Mouse (Mus musculus) cerebellum, postnatal 36 days (tissue): Measurements from ENCODE around the gene Tm9sf2.
A peak's percentile ranks its signal among the peaks of the same experiment; 100 is the strongest.
"Not testable (repeated sequence)": the region's sequence is repeated elsewhere in the genome, so short reads cannot be mapped to it uniquely, and the experiment has no call there.

Experiments used
- DNase-seq, 2 experiments: peaks; one replicate each; pipeline ENCODE4 v3.0.0; 2021 to 2022; ENCODE audit warnings: mixed read lengths in 2 of 2

Gene Tm9sf2

DNA sequence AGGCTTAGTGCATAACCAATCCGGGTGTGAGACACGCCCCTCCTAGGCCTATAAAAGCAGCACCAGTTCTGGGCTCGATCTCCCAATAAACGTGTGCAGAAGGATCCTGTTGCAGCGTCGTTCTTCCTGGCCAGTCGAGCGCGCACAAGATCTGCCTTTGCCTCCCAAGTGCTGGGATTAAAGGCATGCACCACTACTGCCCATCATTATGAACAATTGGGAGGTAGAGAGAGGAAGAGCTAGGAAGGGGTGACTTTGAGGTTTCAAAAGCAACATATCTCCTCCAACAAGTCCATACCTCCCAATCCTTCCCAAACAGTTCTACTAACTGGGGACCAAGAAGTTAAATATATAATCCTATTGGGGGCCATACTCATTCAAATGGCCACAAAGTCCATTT lies 4.9 kb upstream of the Tm9sf2 start:
- DNase-seq, result not testable (repeated sequence)

DNA sequence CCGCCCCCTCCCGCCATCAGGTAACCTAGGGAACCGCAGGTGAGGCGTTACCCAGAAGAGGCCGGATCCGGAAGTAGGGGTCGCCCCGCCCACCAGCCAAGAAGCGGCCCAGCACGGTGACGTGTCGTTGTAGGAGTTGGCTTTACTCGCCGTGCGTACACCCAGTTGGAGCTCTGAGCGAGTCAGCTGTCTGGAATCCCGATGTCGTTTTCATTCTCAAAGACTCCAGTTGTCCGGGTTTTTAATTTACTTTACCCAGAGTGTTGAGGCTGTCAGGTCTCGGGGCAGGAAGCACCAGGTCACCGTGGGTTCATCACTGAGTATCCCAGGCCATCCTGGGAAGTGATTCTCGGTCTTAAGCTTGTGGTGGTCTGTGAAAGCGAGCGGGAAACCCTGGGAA lies 2.0 kb upstream of the Tm9sf2 start:
- peak; percentile 92 to 95 for DNase-seq

DNA sequence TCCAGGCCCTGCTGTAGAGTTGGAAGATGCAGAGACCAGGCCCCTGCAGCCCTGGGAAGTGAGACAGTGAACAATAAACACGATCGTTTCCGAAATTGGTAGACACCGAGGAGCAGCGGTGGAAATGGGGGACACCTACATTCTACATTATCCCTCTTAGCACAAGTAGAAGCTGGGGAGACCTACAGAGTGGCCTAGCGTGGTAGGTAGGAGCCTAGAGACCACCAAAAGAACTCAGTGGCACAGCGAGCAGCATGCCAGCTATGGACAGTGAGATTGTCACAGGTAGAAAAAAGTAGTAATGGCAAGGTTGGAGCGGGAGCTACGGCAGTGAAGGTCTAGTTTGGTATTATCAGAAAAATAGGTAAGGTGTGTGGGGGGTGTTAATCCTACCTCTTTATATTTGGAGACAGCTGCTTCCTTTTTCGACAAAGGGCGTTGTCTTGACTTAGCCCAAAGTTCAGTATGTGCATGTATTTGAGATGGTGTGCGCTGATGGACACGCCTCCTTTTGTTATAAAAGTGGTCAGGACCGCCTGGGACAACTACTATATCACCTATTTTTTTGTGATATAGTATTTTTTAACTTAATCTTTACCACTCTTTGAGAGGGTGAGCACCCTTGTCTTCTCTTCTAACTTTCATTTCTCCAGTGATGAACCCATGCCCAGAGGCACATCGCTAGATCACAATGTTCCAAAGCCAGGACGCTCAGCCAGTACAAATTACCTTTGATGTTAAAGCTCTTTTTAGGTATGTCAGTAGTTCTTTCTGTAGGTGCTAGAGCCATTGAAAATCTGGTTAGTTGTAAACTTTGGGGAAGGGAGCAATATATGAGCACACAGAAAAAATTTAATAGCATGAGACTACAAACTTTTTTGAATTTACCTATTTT lies 1.2 kb upstream of the Tm9sf2 start:
- DNase-seq, result no peak

DNA sequence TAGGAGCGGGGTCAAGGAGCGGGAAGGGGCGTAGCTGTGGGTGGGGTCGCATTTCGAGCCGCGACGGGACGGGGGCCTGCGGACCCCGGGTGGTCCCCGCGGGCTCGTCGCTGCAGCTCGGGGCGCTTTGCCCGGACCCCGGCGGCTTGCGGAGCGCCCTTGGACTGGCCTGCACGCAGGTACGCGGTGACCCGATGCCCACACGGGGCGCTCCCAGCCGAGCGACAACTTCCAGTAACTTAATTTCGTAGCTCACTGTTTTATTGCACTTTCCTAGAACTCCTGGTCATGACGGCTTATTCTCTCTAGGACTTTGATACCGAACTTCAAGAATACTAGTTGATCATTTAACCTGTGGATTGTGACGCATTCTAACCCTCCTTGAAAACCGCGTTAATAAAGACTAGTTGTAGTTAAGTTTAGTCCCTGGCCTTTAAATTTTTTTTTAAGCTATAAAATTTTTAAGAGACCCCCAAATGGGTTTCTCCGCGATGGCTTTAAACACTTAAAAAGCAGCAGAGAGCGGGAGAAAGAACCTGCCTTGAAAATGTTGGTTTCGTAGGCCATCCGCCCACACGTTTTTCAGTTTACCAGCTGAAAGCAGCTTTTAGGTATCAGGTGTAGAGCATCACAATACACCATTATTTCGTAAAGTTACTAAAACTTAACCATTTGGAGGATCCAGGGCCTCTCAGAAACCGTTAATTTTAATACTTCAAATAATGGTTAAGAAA lies 810 bp downstream of the Tm9sf2 start:
- DNase-seq, result peak; percentile 29 to 40

DNA sequence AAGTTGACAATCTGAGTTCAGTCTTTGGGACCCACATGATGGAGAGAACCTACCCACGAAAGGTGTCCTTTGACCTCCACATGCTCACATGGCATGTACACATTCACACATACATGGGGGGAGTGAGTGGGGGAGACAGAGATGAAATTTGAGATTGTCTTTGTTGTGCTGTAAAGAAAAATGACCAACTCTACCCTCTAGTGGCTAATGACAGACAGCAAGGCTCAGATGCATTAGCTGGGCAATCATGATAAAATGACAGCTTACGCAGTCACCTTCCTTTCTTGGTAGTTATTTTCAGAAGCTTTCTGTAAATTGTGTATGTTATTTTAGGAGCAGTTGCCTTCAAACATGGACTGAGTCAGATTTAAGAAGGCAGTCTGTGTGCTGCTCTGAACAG lies 4.8 kb downstream of the Tm9sf2 start:
- no peak for DNase-seq

DNA sequence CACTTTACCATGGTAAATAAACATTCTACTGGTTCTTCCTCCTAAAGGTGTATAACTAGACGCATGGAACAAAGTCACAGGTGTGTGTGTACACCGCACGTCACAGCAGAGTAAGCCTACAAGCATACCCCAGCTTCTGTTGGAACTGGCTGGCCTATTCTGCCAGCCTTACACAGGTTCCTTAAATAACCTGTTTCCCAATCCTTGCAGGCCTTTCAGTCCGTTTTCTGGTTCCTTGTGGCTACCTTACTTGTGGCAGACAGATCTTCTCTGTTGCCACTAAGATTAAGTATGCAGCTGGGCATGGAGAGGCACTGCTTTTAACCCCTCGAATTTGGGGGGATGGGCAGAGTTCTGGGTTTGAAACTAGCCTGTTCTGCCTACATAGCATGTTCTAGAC lies 5.5 kb downstream of the Tm9sf2 start:
- no peak for DNase-seq

DNA sequence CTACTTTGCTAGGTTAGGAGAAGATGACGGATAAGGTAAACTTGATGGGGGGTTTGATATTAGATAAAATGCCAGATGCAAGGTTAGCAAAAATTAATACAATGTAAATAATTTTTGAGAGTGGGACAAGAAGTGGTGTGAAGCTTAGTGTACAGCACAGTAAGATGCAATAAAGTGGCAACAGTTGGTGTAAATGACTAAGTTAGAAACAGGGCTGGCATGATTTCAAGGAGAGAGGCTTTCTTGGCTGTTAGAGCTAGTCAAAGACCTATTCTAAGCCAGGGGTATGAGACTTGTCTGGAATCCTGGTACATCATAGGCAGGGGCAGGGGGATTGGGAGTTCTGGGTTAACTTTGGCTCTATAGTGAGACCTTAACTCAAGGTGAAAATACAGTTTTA lies 9.4 kb downstream of the Tm9sf2 start:
- no peak for DNase-seq

DNA sequence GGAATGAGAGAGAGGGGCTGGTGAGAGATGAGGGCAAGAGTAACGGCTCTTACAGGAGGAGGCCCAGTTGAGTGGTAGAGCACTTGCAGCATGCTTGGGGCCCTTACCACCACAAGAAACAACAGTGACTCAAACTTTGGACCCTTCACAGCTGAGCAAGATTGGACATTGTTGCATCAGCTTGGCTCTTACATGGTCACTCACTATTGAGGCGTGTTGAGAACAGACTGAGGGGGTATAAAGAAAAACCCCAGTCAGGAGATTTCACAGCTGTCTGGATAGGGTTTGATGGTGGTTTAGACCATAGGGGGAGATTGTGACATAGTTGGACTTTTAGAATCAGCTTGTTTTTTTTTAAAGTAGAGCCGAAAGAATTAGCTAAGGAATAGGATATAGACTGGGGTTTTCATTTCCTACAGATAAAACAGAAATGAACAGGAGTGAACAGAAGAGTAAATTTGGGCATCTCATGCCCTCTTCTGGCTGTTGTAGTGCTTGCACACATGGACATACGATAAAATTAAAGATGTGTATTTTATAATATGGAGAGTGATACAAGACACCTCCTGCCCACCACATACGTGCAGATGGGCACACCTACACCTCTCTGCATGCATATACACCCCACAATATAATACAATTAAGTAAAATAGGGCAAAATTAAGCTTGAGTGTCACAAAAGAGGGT lies 23.4 kb downstream of the Tm9sf2 start:
- no peak for DNase-seq

DNA sequence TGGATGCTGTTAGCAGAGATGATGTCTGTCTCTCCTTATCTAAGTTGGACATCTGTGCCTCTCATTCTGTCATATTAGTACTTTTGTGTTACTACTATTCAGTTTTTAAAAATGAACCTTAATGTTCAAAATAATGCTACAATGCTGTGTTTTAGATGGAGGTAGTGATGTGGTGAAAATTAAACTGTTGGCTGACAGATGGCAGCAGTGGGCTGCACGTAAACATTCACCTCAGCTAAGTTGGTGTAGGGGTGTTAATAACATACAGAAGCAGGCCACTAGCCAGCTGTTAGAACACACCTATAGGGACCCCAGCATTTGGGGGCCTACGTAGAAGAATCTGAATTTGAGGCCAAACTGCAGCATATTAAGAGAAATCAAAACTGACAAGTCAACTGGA lies 24.8 kb downstream of the Tm9sf2 start:
- no peak for DNase-seq

DNA sequence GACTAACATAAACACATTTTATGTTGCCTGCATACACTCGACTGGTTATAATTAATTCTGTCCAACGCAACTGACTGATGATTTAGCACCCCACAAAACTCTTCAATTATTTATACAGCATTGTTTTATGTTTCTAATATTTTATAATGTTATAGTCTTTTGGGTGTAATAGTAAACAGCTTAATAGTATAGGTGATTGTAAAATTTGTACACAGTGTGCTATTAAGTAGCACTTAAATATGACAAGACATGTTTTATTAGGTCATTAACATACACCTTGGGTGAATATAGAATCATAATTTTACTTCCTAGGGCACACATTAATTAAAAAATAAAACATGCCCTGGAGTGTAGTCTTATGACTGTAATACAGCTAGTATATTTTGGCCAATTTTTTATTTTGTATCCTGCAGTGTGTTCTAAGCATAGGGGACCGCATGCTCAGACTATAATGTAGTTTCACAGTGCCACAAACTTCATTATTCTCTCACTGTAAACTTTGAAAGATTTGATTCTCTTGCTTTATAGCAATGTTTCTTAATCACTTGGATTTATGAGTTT lies 29.6 kb downstream of the Tm9sf2 start:
- DNase-seq, result no peak

DNA sequence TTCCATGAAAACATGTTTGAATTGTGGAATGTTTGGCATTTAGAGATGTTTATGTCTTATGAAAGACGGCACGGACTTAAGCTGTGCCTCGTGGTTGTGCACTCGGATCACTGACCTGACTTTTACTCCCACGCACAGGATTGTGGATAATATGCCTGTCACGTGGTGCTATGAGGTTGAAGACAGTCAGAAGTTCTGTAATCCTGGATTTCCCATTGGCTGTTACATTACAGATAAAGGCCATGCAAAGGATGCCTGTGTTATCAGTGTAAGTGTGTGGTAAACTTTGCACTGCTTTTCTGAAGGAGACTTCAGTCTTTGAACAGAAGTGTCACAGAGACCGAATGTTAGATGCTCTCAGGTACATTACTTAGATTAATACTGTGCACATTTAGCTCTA lies 30.4 kb downstream of the Tm9sf2 start:
- DNase-seq, result no peak

DNA sequence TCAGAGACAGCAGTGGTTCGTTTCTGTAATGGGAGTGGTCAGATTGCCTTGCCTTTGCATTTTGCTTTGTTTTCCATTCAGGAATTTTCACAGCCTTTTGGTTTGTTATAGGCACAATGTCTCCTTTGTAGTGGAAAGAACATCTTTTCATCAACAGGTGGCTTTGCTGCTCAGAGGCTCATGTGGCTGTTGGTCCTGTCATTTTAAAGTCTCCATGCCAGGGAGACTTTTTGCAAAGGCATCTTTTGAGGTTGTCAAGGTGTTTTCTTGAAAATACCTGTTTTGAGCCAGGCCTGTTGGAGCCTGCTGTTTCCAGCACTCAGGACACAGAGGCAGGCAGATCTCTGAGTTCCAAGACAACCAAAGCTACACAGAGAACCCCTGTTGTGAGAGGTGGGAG lies 33.3 kb downstream of the Tm9sf2 start:
- DNase-seq, result no peak

DNA sequence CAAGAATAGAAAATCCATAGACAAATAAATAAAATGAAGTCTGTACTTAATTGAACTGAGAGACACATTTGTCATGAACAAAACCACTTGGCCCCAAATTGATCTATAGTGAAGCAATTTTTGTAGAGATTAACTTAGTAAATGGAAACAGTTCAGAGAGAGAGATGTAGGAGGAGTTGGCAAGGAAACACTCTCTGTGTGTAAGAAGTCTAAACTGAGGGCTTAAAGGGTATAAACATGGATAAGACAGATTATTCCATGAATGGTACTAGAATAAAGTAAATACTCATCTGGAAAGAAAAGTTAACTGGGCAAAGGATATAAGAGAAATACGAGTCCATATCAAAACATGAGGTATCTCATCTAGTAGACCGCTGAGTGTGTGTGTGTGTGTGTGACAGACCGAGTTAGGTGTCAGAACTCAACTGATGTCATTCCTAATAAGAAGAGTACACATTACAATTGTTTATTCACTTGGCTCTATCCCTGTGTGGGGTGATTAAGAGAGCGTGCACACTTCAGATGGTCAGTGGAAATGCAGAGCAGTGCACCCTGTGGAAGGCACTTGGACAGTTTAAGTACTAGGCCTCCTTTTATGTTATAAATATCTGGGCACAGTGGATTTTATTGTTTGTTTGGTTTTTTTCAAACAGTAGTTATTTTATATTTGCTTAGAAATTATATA lies 36.9 kb downstream of the Tm9sf2 start:
- no peak for DNase-seq

DNA sequence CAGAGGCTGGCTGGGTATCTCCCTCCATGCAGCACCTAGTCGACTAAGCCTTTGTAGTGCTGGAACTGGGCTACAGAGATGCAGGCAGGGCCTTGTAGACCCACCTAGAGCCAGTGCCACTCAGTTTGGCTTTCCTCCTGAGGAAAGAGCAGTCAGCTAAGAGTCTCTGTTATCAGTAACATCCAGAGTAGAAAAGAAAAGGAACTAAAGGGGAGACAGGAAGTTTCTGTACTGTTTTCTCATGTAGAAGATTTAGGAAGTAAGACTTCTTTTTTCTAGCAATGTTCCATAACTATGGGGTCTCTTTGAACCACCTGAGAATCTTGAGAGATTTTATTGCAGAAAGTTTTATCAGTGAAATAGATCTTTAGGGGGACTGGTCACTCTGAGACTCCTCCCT lies 38.5 kb downstream of the Tm9sf2 start:
- DNase-seq, result no peak

DNA sequence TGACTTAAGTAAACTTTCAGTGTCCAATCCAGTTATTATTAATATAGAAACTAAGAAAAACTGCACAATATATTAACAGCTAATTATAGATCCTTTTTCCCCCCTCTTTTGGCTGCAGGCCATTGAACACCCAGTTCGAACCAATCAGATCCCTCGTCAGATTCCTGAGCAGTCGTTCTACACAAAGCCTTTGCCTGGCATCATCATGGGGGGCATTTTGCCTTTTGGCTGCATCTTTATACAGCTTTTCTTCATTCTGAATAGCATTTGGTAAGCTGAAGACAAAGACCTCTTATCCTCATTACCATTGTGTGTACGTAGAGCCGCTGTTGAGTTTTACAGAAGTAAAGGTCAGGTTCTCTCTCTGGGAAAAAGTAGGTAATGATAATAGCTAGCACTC lies 43.8 kb downstream of the Tm9sf2 start:
- DNase-seq, result no peak

DNA sequence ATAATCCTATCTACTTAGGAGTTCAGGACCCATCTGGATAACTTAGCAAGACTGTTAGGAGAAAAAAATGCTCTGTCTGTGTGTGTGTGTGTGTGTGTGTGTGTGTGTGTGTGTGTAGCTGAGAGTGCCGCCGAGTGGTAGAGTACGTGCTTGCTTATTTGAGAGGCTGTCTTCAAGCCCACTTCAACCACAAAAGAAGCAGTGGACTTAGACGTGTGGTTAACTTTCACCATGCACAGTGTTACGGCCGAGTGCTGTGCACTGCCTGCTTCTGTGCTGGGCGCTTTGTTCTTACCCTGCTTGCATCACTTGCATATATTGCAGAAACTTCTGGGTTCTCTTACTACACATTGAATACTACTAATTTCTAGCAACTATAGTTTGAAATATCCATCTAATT lies 50.9 kb downstream of the Tm9sf2 start:
- no peak for DNase-seq

DNA sequence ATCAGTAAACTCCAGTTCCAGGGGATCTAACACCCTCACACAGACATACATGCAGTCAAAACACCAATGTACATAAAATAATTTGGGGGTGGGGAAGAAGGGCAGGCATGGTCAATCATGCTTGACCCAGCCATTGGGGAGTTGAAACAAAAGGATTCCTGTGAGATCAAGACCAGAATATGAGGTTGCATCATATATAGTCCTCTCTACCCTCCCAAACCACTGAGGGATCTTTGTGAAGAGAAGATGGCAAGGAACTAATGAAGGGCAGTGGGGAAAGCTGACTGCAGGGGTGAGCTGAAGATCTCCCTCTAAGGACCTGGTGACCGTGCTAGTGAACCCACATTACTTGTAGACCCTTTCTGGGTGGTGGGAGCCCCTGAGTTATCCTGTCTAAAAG lies 54.1 kb downstream of the Tm9sf2 start:
- no peak for DNase-seq

DNA sequence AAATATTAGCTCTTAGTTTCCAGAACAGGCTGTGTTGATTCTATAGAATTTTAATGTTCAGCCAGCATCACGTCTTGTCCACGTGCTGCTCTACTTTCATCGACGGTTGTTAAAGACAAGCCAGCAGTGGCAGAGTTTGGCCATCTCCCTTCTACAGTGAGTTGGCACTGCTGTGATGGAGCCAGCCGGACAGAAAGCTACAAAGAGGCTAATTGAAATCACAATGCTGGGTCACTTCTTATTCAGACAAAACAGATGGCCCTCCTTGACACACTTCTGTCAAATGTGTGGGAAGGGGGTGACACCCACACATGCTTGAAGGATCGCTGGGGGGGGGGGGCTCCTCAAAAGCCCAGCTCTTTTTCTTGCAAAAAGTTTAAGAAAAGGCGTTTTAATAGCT lies 62.1 kb downstream of the Tm9sf2 start:
- DNase-seq, result no peak

DNA sequence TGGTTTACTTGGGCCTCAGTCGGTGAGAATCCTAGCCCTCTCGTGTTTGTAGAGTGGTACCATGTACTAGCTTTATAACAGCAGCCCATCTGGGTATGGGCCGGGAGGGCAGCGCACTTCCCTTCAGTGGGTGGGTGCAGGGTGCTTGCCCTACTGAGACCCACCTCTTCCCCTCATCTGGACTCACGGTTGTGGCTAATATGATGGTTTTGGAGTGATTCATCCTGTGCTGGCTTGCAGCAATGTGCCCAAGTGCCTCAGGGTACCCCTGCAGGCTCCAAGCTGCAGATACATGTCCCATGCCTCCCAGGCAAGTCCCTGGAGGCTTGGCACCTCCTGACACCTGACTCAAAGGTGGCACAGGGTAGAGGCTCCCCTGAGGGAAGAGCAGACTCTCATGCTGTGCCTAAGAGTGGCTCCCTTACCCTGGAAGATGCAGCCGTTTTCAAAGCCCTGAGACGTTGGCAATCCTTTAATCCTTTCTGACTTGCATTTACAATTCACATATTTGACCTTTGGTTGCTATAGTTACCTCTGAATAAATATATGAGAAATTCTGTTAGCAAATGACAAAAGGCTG lies 63.5 kb downstream of the Tm9sf2 start:
- no peak for DNase-seq

DNA sequence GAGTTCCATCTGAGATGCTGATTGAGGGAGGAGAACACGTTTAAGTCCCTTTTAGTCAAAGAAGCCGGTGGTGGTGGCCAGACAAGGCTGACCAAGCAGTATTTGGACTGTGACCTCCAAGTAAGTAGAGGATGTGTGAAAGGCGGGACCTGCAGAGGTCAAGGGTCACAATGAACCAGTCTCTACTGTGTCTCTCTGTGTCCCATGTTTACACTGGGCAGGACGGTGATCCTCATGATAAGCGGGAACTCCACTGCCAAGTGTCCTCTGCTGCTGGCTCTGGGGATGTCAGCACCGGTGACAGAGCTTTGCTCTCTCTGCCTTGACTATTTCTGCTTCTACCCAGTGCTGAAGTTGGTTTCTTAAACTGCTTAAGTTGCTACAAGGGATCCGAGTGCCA lies 64.2 kb downstream of the Tm9sf2 start:
- DNase-seq, result no peak

DNA sequence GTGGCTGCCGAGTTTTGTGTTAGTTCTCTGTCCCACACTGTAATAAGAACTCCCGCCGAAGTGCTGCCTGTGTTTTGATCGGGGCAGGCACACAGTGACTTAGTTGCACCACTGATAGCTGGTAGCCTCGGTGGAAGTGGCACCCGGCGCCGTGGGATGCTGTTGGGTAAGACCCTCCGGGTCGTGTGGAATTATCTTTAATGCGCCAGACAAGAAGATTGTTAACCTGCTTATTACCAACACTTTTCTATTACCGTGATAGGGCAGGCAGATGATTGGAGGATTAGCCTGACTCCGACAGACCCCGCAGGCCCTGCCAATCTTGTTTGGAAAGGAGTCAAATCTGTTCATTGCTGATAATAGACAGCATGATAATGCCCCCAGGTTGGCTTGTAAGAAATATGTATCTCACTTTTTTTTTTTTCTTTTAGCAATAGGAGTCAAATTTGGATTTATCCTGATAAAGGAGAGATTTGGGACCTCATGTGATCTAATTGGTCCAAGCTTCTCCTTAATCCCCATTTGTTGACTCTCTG lies 69.5 kb downstream of the Tm9sf2 start:
- no peak for DNase-seq

DNA sequence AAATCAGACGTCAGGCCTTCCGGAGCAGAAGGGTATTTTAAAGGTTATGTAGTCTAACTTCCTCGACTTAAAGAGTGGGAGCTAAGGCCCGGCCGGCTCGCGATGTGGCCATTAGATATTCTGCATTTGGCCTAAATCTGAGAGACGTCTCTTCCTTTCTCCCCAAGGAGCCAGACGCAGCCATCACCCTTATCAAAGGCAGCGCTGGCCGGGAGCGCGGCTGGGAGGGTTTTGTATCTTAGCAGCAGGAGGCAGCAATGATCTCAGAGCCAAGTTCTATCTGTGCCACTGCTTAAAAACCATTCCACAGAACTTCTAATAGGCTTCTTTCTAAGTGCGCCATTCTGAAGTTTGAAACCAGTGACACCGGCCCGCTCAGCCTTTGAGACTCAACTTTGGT lies 72.4 kb downstream of the Tm9sf2 start:
- DNase-seq, result no peak
